Mouse (Mus musculus) E14TG2a.4 (cell line): ENCODE measurements around the gene Hoxa4.

Experiments
- CTCF ChIP-seq: conservative IDR thresholded peaks from 2 replicates; pipeline ENCODE4 v1.5.1; 2014; ENCODE audit warnings: low read length
- NANOG ChIP-seq: IDR thresholded peaks from 2 replicates; pipeline ENCODE4 v1.6.1; 2014; ENCODE audit warnings: borderline replicate concordance, low read length, mixed read lengths
- POU5F1 ChIP-seq: IDR thresholded peaks from 2 replicates; pipeline ENCODE4 v1.6.1; 2014; ENCODE audit warnings: low read length, borderline replicate concordance

GRCm38 (mm10) chr6:52153270-52153669 lies 38.3 kb downstream of the Hoxa4 start:
- TF ChIP-seq CTCF, result no peak
- peak; percentile 70; the same call in 1 of the 2 replicates for TF ChIP-seq NANOG
- TF ChIP-seq POU5F1, result no peak
